Mouse (Mus musculus) adrenal gland, adult 18-20 months (tissue): ENCODE data around the gene 1700066M21Rik. TPM values are rescaled to one million over a fixed set of nuclear protein-coding genes. Genes with fewer than 3 reads are reported as not detected.

Source experiments
- DNase-seq, 2 experiments: peaks; one replicate each; pipeline ENCODE4 v3.0.0; 2021 to 2022; ENCODE audit warnings: low spot score in 2 of 2
- long read RNA-seq, 2 experiments: library from polyadenylated mRNA; stranded (forward); transcript quantifications; one replicate each; pipeline ENCODE4 v2.0.0; 2021
- total RNA-seq, 2 experiments: library from RNA; stranded (reverse); gene quantifications; 1 replicate in 1 of 2; 2 replicates in 1 of 2; pipeline ENCODE4 v1.2.3; 2021

The 1700066M21Rik gene
- total RNA-seq: 1 to 10 TPM; 7.5 to 8.3 TPM
- long read RNA-seq, experiment 1, transcript 1700066M21Rik-201 (2 exons, 3,008 nt): major isoform, 5 of 8 reads
- long read RNA-seq, experiment 1, partial matches to known transcripts: 0 of 8 reads
- long read RNA-seq, experiment 1, other reads (novel, unspliced or antisense): 3 of 8 reads
- long read RNA-seq, experiment 2, partial matches to known transcripts: 0 of 8 reads
- long read RNA-seq, experiment 2, other reads (novel, unspliced or antisense): 5 of 8 reads

DNA sequence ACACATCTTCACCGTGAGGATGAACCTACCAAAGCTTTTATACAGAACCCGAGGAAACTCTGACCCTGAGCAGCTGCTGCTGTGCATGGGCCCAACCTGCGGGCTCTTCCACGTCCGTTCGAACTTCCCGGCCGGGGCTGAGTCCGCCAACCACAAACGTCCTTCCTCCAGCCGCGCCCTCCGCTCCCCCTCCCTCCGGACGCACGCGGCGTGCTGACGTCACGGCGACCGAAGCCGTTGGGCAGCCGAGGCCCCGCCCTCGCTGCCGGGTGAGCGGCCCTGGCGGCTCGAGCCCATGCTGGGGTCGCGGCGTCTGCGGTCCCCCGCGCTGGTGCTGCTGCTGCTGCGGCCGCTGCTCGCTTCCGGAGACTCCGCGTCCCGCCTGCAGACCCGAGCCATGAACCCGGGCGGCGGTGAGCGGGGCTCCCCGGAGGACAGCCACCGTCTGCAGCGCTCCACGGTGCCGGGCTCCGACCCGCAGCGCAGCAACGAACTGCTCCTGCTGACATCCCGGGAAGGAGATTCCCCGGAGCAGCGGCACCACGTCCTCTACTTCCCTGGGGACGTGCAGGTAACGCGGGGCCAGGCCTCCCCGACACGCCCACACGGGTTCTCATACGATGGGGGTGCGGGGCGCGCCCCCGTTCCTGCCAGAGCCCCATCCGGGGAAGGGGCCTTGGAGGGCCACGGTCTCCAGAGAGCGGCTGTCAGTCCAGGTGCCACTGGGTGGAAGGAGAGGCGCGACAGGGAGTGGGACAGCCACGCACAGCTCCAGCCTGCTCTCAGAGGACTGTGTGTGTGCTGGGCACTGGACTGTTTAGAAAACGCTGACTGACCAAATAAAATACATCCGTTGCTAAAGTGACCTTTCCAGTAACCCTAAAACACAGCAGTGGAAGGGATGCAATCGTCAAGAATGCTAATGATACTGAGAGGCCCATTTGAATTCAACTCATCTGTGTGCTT, at the start of gene 1700066M21Rik:
Gene 1700066M21Rik, plus strand, starts transcription at position 245 of the 966 bp plus-strand sequence.
- peak; percentile 96 to 97 for DNase-seq

- DNase-seq: no peak
Measured at GRCm38 (mm10) chr1:57329285-57330093, 47.9 kb upstream of the 1700066M21Rik start.

DNA sequence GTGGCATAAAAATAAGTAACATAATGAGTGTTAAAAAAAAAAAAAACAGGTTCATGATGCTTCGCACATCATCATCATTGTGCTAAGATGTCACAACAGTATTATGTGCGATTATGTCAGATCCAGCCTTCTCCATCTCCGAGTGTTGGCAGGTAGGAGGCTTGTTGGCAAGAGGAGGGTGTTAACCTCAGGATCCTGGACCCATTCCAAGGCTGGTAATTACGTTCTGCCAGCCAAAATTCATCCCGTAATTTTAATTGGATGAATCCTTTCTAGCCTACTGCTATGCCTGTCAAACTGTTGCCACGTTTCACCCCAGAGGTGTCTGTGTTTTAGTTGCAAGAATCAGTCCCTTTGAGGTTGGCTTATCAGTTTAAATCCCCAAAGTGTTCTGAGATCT, 47.2 kb upstream of the 1700066M21Rik start:
- DNase-seq: no peak

DNA sequence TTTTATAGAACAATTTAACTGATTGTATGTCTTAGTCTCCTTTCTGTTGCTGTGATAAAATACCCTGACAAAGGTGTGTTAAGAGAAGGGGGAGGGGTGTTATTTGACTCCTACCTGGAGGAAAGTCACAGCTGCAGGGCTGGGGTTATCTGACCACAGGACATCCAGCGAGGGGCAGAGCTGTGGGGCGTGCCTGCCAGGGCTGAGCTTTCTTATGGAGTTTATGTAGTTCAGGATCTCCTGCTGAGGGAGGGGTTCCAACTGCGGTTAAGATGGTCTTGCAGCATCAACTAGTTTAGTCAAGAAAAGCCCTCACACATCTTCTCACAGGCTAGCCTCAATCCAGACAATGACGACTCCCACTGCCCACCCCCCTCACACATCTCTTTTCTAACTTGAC, 45.4 kb upstream of the 1700066M21Rik start:
- no peak for DNase-seq

DNA sequence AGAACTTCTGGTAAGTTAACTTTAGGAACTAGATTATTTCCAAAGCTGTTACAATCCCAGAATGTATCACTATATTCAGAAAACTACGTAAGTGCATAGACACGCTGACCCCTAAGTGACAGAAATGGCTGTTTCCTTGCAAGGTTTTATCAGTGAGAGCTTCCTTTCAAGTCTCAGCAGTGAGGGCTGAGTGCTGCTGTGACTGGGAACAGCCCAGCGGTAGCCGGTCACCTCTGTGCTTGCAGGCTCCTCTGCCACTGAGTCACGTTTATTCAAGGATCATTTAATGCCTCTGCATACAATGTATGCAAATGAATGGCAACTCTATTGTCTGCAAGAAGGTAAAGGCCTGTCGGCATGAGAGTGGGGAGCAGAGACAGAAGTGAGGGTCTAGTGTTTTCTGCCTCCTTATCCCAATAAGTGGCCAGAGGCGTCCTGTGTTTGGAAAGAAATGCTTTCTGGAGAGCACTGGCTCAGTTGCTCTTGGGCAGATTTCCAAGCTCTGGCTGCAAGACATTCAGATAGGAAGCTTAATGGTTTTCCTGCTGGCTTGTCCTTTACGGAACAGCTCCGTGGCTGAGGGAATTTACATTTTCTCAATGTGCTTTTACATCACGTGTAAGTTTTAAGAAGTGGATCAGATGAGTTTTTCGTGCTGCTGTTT, 43.7 kb upstream of the 1700066M21Rik start:
- DNase-seq: no peak

- no peak for DNase-seq
Measured at GRCm38 (mm10) chr1:57335200-57335599, 42.2 kb upstream of the 1700066M21Rik start.

DNA sequence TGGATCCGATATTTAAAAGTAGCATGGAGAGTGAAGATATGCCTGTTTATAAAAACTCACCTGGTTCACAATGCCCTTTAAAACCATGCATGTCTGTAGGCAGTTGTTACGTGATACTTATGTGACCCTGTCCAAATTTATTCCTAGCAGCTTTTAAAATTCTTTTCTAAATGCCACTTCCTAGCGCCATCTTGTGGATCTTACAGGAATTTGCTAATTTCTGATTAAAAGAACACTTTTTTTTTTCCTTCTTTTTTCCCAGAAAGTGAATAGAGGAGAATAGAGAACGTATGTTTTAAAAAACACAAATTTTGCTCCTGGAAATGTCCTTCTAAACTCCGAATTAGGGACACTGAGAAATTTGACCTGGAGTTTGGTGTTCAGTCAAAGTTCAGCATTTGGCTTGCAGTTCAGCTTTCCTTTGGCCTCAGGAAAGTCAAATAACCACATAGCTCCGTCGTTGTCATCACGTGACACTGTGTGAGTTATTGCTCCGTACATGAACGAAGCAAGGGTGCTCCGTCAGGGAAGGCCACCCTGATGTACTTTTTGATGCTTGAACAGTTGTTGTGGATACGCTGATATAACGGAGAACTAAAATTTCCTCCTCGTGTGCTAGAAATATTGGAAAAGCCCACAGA, 38.1 kb upstream of the 1700066M21Rik start:
- DNase-seq: no peak

- no peak for DNase-seq
Measured at GRCm38 (mm10) chr1:57341197-57341596, 36.2 kb upstream of the 1700066M21Rik start.

DNA sequence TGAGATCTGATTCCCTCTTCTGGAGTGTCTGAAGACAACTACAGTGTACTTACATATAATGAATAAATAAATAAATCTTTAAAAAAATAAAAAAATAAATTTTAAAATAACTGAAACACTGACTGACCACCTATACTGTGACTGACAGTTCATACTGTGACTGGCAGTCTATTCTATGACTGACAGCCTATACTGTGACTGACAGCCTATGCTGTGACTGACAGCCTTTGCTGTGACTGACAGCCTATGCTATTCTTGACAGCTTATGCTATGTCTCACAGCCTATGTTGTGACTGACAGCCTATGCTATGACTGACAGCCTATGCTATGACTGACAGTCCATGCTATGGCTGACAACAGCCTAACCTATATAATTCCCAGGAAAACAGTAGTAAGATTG, 29.9 kb upstream of the 1700066M21Rik start:
- no peak for DNase-seq

GRCm38 (mm10) chr1:57351941-57352340, 25.5 kb upstream of the 1700066M21Rik start:
- no peak for DNase-seq

DNA sequence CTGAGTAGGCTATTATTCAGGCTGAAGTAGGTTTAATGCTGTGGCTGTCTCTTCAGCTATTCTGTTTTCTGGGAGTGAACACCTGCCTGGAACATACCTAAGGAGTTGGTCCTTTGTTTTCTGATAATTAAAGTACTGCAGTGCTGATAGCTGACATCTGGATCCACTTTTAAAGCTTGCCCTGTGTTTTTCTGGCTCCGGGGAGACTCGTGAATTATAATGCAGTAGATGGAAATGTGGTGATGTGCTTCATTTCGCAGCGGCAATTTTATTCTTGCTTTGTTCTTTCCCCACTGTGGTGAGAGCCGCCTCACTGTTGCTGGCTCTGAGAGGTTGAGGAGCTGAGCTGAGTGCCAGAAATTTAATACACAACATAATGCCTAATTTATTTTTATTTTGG, 18.9 kb upstream of the 1700066M21Rik start:
- DNase-seq: no peak

DNA sequence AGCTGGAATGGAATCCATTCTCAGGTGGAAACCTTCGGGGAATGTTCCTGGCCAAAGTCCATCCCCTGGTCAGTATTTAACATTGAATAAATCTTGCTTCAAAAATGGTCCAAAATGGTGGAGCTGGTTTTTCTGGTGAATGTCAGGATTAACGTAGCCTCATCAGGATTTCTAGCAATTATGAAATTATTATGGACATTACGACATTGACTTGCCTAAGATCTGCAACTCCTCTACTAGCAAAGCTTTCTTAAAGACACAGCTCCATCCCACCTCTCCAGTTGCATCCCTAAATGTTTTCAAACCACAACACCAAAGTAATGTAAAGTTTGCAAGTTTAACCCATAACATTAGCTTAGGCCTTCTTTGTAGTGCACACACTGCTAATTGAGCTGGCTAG, 10.0 kb upstream of the 1700066M21Rik start:
- no peak for DNase-seq

GRCm38 (mm10) chr1:57369111-57369510, 8.3 kb upstream of the 1700066M21Rik start:
- DNase-seq: no peak

DNA sequence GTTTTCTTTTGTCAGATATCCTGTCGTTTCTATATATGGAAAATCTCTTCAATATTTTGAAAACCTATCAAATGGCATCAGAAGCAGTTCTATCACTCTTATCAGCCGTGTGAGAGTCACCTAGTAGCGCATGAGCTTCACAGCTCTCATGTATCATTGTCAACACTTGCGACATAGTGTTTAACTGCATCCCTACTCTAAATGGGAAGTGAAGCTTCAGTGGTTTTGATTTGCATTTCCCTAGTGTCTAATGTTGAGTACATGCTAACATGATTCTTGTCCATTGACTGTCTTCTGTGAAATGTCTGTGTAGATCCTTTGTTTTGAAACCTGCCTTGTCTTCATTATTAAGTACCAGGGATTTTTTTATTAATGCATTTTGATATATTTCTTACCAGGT, 7.0 kb upstream of the 1700066M21Rik start:
- no peak for DNase-seq

DNA sequence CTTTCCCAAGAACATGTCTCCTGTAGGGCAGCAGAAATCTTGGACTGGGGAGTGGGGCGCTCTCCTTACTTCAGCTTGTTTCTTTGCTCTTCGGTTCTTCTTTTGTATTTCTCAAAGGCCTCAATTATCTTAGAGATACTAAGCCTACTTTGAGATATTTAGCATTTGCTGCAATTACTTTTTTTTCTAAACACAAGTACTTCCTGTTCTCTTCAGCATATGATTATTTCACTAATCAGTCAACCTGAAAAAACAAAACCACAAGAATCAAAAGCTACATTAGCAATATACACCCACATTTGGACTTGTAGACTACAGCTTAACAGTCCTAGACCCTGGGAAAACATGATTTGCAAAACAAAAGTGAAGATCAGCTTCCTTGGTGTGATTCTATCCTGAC, 2.1 kb upstream of the 1700066M21Rik start:
- DNase-seq: no peak

DNA sequence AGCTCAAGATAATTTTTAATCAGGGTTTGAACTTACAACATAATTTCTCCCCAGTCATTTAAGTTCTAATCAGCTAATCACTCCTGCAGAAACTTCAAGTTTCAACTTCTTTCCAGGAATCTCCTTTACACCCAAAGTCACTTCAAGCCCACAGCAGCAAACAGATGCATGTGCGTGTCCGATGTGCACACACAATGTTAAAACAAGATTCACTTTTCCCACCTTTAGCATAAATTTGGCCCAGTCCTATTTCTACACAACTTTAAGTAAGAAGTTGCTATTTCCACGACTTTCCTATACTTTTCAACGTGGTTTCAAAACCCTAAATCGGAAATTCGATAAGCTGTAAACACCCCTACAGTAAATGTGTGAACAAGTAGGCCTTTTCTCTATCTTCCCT, 614 bp upstream of the 1700066M21Rik start:
- DNase-seq: no peak

DNA sequence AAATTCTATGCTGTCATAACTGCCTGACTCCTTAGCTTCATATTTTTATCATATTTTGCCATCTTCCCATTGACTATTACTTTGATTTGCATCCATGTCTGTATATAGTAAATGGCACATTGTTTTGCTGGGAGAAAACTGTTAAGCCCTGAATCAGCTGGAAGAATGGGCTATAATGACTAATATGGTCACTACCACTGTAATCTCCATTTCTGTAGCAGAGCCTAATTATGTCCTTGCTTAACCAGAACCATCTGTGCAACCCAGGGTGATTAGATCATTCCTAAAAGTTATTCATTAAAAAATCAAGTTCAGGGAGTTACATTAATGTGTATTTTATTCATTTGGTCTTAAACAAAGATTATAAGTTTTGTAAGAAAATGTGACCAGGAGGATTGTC, 9.1 kb downstream of the 1700066M21Rik start:
- DNase-seq: no peak

GRCm38 (mm10) chr1:57387876-57388275, 10.5 kb downstream of the 1700066M21Rik start:
- DNase-seq: no peak

GRCm38 (mm10) chr1:57388402-57389155, 11.2 kb downstream of the 1700066M21Rik start:
- no peak for DNase-seq
